Mouse (Mus musculus) megakaryocyte, embryonic 14.5 days (primary cell): ENCODE data around the gene Cdc6.

ENCODE experiments used
- FLI1 ChIP-seq: IDR thresholded peaks from 2 replicates; pipeline ENCODE4 v1.6.1; 2012; ENCODE audit warnings: low read length, inconsistent platforms, mixed read lengths
- GATA1 ChIP-seq: IDR thresholded peaks from 3 replicates; pipeline ENCODE4 v1.6.1; 2012; ENCODE audit warnings: mixed read lengths, low read length, inconsistent platforms, borderline replicate concordance

- TF ChIP-seq GATA1 = no peak
- no peak for TF ChIP-seq FLI1
These were observed 11.4 kb downstream of the Cdc6 start for GRCm38 (mm10) chr11:98919009-98919408.
